Mouse (Mus musculus) MN1 (cell line): ENCODE measurements around the gene Rbms3.

Source experiments
- DNase-seq: peaks from one replicate; pipeline ENCODE4 v3.0.0-alpha.2; 2016; ENCODE audit warnings: low spot score

Rbms3 gene

GRCm38 (mm10) chr9:117048641-117049040 lies 581.1 kb downstream of the Rbms3 start:
- DNase-seq, result no peak

DNA sequence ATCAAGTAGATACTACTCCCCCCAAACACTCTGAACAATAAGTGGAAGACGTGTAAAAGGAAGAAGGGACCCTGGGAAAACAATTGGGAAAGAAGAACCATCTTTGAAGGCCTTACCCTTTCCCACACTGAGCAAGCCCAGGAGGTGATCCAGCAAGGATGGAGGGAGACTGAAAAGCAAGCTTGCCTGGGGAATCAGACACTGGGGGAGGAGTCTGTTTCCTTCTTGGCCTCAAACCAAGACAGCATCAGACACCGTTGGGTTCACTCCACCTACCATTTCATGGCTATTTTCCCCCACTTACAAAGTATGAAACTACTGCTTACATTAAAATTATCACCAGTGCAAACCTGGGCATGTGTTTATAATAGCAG lies 587.7 kb downstream of the Rbms3 start:
- peak; percentile 46 for DNase-seq

DNA sequence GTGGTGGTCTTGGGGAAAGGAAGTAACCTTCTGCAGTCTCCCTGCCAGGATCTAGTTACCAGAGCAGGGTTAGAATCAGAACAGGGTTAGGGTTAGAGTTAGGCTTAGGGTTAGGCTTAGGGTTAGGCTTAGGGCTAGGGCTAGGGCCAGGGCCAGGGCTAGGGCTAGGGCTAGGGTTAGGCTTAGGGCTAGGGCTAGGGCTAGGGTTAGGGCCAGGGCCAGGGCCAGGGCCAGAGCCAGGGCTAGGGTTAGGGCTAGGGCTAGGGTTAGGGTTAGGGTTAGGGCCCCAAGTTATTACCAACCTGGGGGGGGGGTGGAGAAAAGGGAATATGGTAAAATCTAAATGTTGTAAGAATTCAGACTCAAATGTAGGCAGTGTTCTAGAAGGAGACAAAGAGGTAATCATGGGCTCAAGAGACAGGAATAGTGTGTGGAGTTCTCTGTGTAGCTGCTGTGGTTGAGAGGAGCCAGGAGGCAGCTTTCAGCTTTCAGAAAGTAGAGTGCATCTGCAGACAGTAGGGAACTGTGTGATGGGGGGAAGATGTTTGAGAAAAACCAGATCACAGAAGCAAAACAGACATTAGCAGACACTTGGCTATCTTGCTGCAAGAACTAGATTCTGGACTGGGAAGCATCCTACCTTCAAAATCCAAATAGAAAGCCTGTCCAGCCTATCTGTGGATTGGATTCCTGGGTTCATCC lies 588.3 kb downstream of the Rbms3 start:
- peak; percentile 62 for DNase-seq

DNA sequence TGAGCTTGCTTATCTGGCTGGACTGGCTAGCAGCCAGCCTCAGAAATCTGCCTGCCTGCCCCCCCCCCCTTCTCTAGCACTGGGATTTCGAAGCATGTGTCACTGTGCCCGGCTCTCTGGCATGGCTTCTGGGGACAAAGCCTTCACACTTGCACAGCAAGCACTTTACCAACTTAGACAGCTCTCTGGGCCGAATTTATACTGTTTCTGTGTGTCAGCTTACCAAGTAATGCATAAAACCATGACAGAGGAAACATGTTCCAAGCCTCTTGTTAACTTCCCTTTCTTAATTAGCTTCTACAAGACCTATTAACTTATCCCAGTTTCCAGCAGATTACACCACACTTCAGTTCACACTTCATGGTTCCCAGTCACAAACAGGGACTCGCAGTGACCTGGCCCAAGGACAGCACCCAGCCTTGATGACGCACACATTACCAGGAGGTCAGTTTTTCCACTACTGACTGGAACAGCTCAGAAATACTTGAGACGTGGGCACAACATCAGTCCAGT lies 589.7 kb downstream of the Rbms3 start:
- DNase-seq, result peak; percentile 48

DNA sequence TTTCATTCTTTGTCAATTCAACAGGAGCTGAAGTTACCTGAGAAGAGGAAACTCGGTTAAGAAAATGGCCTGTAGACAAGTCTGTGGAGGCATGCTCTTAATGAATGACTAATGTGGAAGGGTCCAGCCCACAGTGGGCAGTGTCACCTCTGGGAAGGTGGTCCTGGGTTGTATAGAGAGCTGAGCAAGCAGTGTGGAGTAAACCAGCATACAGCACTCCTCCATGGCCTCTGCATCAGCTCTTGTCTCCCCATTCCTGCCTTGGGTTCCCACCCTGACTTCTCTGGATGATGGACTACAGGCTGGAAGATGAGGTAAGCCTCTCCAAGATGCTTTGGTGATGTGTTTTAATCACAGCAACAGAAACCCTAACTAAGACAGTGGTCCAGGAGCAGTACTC lies 597.0 kb downstream of the Rbms3 start:
- no peak for DNase-seq

DNA sequence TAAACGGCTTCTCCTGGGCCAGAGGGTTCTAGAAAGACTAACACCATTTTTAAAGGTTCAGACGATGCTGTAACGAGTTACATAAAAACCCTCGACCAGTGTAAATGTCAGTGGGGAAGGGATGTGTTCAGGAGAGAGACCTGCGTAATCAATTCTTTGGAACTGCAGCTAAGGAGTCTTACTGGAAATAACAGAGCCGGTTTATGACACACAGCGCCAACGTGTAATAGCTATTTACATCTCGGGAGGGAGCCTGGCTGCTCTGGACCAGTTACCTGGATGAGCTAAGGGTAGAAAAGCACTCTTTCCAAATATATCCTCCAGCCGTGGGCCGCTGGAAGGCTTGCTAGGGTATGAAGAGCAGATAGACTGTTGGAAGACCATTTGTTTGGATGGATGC lies 598.5 kb downstream of the Rbms3 start:
- peak; percentile 35 for DNase-seq

DNA sequence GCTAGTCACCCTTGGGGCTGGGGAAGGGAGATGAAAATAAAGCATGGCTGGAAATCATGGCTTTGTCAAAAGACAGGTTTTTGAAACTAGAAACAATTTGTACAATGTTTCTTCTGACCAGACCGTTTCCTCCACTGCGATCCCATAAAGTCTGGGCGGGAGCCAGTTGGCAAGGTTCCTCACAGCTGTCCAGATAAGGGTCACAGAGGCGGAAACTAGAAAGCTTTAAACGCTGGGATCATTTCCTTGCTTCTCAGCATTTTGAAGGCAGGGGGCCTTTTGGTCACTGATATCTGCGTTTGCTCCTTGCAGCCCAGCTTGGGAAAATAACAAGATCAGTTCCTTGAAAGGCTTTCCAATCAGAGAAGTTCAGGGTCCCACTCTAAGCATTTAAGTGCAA lies 598.9 kb downstream of the Rbms3 start:
- DNase-seq, result peak; percentile 83

DNA sequence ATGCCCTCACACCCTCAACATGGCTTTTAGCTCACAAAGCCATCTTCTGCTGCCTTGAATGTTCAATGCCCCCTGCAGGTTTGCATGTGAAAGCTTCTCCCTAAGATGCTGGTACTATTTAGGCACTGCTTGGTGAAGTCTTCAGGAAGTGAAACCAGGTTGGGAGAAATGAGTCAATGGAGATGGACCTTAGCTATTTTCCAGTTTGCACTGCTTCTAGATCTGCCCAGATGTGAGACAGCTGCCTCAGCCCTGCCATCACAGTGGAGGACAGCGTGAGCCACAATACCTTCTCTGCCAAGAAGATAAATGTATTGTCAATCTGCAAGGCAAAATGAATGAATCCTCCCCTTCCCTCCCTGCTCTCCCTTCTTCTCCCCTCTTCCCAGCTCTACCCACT lies 599.8 kb downstream of the Rbms3 start:
- DNase-seq, result no peak

DNA sequence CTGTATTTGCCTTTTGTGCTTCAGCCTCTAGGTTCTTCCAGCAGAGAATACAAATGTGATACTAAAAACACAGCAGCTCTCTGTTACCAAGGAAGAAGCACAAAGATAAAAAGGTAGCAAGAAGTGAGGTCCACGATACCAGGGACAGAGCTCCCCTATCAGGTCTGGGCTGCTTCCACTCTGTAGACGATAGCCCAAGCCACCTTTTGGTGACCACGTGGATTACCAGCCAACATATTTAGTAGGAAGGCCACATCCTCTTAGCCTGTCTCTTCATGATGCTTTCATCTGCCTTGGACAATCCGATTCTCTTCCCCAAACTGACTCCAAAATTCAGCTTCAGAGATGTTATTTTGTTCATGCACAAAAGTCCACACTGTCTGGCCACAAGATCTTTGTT lies 601.1 kb downstream of the Rbms3 start:
- DNase-seq, result no peak

- no peak for DNase-seq
These were observed 607.6 kb downstream of the Rbms3 start for GRCm38 (mm10) chr9:117022086-117022485.

- no peak for DNase-seq
These were observed 608.2 kb downstream of the Rbms3 start for GRCm38 (mm10) chr9:117021506-117021905.

DNA sequence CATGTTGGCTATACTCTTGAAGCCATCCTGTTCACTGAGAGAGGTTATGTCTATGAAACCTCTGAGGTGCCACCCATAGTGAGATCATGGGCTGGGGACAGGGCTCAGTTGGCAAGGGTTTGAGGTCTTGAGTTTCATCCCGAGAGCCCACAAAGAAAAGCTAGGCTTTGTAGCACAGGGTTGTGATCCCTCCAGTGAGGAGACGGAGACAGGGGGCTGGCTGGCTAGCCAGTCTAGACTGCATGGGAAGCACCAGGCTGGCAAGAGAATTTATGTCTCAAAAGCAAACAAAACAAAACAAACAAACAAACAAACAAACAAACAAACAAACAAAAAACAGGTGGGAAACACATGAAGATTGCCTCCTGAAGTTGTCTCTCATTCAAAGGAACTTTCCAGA lies 609.5 kb downstream of the Rbms3 start:
- no peak for DNase-seq

DNA sequence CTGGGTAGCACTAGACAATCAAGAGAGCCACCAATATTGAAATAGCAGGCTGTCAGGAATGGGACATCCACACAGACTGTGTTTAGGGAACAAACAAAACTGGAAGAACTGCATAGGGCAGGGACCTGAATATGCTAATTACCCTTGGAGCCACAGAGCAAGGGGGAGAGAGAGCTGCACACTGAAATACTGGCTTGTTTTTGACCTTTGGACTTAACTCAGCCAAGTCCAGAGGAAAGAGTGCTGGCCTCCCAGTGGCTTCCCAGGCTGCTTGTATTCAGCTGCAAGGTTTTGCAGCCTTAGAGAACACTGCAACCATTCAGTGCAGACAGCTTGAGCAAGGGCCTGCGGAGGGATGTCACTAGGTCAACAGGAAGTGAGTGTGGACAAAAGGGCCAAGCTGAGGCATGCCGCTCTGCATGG lies 611.0 kb downstream of the Rbms3 start:
- DNase-seq, result no peak

GRCm38 (mm10) chr9:117018301-117018700 lies 611.4 kb downstream of the Rbms3 start:
- no peak for DNase-seq

GRCm38 (mm10) chr9:117016605-117017319 lies 613.0 kb downstream of the Rbms3 start:
- no peak for DNase-seq

DNA sequence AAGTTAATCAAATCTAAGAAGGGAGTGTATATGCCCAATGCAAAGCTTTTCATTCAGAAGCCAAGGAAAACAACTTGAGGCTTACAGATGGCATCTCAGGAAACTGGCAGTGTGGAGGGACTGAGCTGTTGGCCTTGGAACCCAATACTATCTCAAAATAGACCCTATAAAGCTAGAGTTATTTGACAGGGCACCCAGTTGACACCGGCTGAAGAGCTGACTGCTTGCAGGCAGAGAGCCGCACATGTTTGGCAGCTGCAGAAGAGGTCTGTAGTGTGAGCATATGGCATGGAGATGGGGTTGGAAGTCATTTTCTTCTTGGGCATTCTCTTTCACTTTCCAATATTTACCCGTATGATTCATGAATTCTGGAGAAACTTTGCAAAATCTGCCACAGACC lies 616.3 kb downstream of the Rbms3 start:
- no peak for DNase-seq

- DNase-seq, result no peak
These were observed 618.9 kb downstream of the Rbms3 start for GRCm38 (mm10) chr9:117010801-117011200.

DNA sequence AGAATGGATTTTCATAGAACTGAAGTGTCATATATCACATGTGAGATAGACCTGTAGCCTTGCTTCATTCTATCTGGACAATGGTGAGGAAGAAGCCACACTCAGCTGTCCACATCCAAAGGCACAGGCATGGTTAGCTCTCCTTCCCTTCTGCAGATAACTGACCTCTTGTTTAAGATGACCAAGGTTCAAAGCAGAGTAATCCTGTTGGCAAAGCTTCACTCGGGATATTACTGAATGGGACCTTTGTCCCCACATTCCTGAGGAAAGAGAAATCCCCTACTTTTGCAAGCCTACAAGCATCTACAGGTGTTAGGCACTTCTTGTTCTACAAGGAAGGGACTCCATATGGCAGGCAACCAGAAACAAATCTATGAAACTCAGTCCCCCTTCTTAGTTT lies 621.5 kb downstream of the Rbms3 start:
- no peak for DNase-seq

DNA sequence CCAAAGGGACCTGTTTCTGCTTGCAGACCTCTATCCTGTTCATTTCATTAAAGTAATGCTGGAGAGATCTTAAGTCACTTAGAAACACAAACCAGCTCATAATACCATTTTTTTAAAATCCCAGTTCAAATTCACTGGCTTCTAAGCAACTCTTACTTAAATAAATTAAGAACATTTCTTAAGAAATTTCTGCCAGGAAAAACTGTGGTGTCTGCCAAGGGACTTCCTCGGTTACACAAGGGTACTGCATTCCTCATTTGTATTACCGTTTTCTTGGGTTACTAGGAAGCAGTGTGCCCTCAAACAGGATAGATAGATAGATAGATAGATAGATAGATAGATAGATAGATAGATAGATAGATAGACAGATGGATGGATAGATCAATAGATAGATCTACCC lies 627.6 kb downstream of the Rbms3 start:
- DNase-seq, result no peak

DNA sequence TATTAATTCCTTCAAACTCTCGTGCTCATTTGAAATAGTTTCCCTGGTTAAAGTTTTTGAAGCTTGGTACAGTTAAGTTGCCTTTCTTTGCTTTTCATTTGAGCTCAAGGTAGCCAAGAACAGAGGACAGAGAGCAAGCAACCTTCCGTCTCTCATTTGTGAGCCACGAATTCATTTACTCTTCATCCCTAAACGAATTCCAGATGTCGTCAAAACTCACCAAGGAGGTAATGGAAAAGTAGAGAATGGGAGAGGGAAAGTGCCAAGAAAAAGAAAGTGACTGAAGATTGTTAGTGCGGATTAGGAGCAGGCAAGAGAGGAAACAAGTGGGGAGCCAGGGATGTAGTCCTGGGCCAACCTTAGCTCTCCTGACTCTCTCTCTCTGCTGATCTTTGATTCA lies 630.5 kb downstream of the Rbms3 start:
- no peak for DNase-seq

DNA sequence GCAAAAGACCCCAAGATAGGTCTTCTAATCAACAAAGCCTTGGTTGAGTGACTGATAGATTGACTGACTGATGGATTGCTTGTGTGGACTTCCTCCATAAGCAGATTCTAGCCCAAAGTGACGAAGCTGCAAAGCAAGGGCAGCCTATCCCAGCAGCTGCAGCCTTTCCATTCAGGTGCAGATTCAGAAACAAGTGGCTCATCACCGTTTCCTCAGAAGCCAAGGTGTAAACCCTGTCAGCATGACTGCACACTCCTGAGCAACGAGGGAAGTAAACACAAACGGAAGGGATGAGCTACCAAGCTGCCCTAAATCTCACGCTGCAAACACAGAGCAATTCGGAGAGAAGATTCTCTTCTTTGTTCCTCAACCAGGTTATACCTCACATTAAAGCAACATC lies 639.4 kb downstream of the Rbms3 start:
- DNase-seq, result no peak

- peak; percentile 68 for DNase-seq
These were observed 648.9 kb downstream of the Rbms3 start for GRCm38 (mm10) chr9:116980801-116981200.

DNA sequence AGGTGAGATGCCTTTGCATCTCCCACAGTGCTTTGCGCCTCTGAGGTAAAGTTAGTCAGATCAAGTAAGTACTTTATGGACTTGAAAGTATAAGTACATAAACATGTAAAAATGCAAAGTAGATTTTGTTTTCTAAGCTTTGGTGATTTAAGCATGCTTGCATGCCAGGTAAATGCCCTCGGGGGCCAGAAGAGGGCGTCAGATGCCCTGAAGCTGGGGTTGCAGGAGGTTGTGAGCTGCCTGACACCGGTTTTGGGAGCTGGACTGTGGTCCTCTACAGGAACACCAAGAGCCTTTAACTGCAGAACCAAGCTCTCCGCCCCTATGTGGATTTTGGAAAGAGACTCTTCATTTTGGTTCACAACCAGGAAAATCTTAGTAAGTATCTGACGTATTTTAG lies 652.3 kb downstream of the Rbms3 start:
- DNase-seq, result no peak
